Mouse (Mus musculus) intestine, embryonic 15.5 days (tissue): ENCODE results near the gene Tmem201. TPM values are rescaled to one million over a fixed set of nuclear protein-coding genes. Genes with fewer than 3 reads are reported as not detected.

ENCODE experiments used
- ATAC-seq: fragments of 200-750 bp; cut with Nextera tagmentation; 2 replicates; pipeline ENCODE4 v1.8.0; 2017; ENCODE audit warnings: moderate TSS enrichment, moderate library complexity
- H3K27ac ChIP-seq: fragments of 300-500 bp; sonication (generic); 2 replicates; pipeline ENCODE4 v1.5.1; 2015; ENCODE audit warnings: mild to moderate bottlenecking, inconsistent platforms
- H3K27me3 ChIP-seq: fragments of 300-500 bp; sonication (generic); replicated peaks from 2 replicates; pipeline ENCODE4 v1.6.1; 2015; ENCODE audit warnings: inconsistent platforms
- H3K36me3 ChIP-seq: fragments of 300-500 bp; sonication (generic); 2 replicates; pipeline ENCODE4 v1.6.1; 2015; ENCODE audit warnings: inconsistent platforms
- H3K4me1 ChIP-seq: fragments of 300-500 bp; sonication (generic); replicated peaks from 2 replicates; pipeline ENCODE4 v1.6.1; 2015; ENCODE audit warnings: inconsistent platforms
- H3K4me2 ChIP-seq: fragments of 300-500 bp; sonication (generic); replicated peaks from 2 replicates; pipeline ENCODE4 v1.6.1; 2015; ENCODE audit warnings: mild to moderate bottlenecking, inconsistent platforms
- H3K4me3 ChIP-seq: fragments of 300-500 bp; sonication (generic); replicated peaks from 2 replicates; pipeline ENCODE4 v1.5.1; 2015; ENCODE audit warnings: inconsistent platforms
- H3K9ac ChIP-seq: fragments of 300-500 bp; sonication (generic); 2 replicates; pipeline ENCODE4 v1.6.1; 2015; ENCODE audit warnings: inconsistent platforms
- H3K9me3 ChIP-seq: fragments of 300-500 bp; sonication (generic); 2 replicates; pipeline ENCODE4 v1.6.1; 2016; ENCODE audit warnings: inconsistent platforms
- WGBS: fragments of 180-500 bp; shearing (Covaris S2); methylation state at CpG from one replicate; pipeline ENCODE4 v1.1.7; 2015; 5-methylcytosine and 5-hydroxymethylcytosine counted together
- polyA plus RNA-seq: library from polyadenylated mRNA; unstranded; fragments of >200 nt; fragmentation: Nextera tagmentation; extraction: Ambion mirVana; gene quantifications from 2 replicates; pipeline ENCODE4 v1.2.1, GENCODE M21; 2015

Gene Tmem201
- polyA plus RNA-seq, 1 experiment from 2014 or later = 23.3 TPM

- Histone ChIP-seq H3K9me3 (no peaks in the 10 kb centered on the region), H3K36me3 (peaks cover 8% of the 10 kb centered on the region; the same call in 1 of the 2 replicates), H3K4me1 (peaks cover 17% of the 10 kb centered on the region), H3K27me3 (no peaks in the 10 kb centered on the region), H3K27ac (no peak overlapping the region), H3K9ac (no peak overlapping the region), H3K4me3 (no peak overlapping the region), H3K4me2 (no peak overlapping the region)
- ATAC-seq = no peak
- 85% methylated on average over 7 of the region's 7 CpGs for WGBS
Measured at GRCm38 (mm10) chr4:149740301-149740700, 2.5 kb upstream of the Tmem201 start.

GRCm38 (mm10) chr4:149739478-149739877 is 1.6 kb upstream of the Tmem201 start:
- Histone ChIP-seq H3K9ac (no peak overlapping the region), H3K9me3 (no peaks in the 10 kb centered on the region), H3K4me3 (no peak overlapping the region), H3K36me3 (peaks cover 8% of the 10 kb centered on the region; the same call in 1 of the 2 replicates), H3K27me3 (no peaks in the 10 kb centered on the region), H3K4me1 (peaks cover 24% of the 10 kb centered on the region), H3K27ac (no peak overlapping the region), H3K4me2 (no peak overlapping the region)
- WGBS = 78% methylated on average over 5 of the region's 5 CpGs
- no peak for ATAC-seq

- WGBS = 29% methylated on average over 4 of the region's 4 CpGs
- Histone ChIP-seq H3K4me2 (peak overlapping the region; percentile 87), H3K27ac (0 out of 2 replicates have a peak overlapping the region, but pooled peaks have one; percentile 81), H3K27me3 (no peaks in the 10 kb centered on the region), H3K9me3 (no peaks in the 10 kb centered on the region), H3K4me3 (peak overlapping the region; percentile 90), H3K4me1 (peaks cover 47% of the 10 kb centered on the region), H3K9ac (peak overlapping the region; percentile 87), H3K36me3 (0 out of 2 replicates have a peak, but pooled peaks cover under 1% of the 10 kb centered on the region)
- ATAC-seq = no peak
Measured at GRCm38 (mm10) chr4:149736581-149736980, 1.3 kb downstream of the Tmem201 start.

- no peak overlapping the region for H3K4me3 ChIP-seq
- peaks cover 9% of the 10 kb centered on the region for H3K36me3 ChIP-seq
- no peak for ATAC-seq
- no peaks in the 10 kb centered on the region for H3K9me3 ChIP-seq
- H3K4me1 ChIP-seq = peaks cover 54% of the 10 kb centered on the region
- H3K27me3 ChIP-seq = no peaks in the 10 kb centered on the region
- no peak overlapping the region for H3K27ac ChIP-seq
- 71% methylated on average over 5 of the region's 5 CpGs for WGBS
- 0 out of 2 replicates have a peak overlapping the region, but pooled peaks have one; percentile 6 for H3K9ac ChIP-seq
- no peak overlapping the region; the same call in 1 of the 2 replicates for H3K4me2 ChIP-seq
Measured at GRCm38 (mm10) chr4:149735624-149736250, 2.1 kb downstream of the Tmem201 start.

- Histone ChIP-seq H3K27ac (no peak overlapping the region), H3K4me2 (no peak overlapping the region), H3K9ac (no peak overlapping the region; the same call in 1 of the 2 replicates), H3K27me3 (no peaks in the 10 kb centered on the region), H3K36me3 (peaks cover 12% of the 10 kb centered on the region), H3K9me3 (no peaks in the 10 kb centered on the region), H3K4me1 (peaks cover 54% of the 10 kb centered on the region), H3K4me3 (no peak overlapping the region)
- 74% methylated on average over 10 of the region's 10 CpGs for WGBS
- no peak for ATAC-seq
Measured at GRCm38 (mm10) chr4:149734730-149735475, 2.9 kb downstream of the Tmem201 start.

- 82% methylated on average over 6 of the region's 6 CpGs for WGBS
- no peak overlapping the region for H3K4me3 ChIP-seq
- 0 out of 2 replicates have a peak overlapping the region, but pooled peaks have one; percentile 10 for H3K9ac ChIP-seq
- H3K27me3 ChIP-seq = no peaks in the 10 kb centered on the region
- H3K4me2 ChIP-seq = no peak overlapping the region
- H3K27ac ChIP-seq = peak overlapping the region; percentile 36; the same call in 1 of the 2 replicates
- H3K4me1 ChIP-seq = peaks cover 54% of the 10 kb centered on the region
- no peak for ATAC-seq
- H3K9me3 ChIP-seq = no peaks in the 10 kb centered on the region
- H3K36me3 ChIP-seq = peaks cover 19% of the 10 kb centered on the region
Measured at GRCm38 (mm10) chr4:149734246-149734645, 3.6 kb downstream of the Tmem201 start.

GRCm38 (mm10) chr4:149733748-149734147 is 4.1 kb downstream of the Tmem201 start:
- H3K4me2 ChIP-seq = no peak overlapping the region
- H3K4me3 ChIP-seq = no peak overlapping the region
- WGBS = 53% methylated on average over 6 of the region's 6 CpGs
- H3K9ac ChIP-seq = 0 out of 2 replicates have a peak overlapping the region, but pooled peaks have one; percentile 10
- peaks cover 20% of the 10 kb centered on the region for H3K36me3 ChIP-seq
- no peaks in the 10 kb centered on the region for H3K9me3 ChIP-seq
- no peak for ATAC-seq
- H3K4me1 ChIP-seq = peaks cover 54% of the 10 kb centered on the region
- peak overlapping the region; percentile 36; the same call in 1 of the 2 replicates for H3K27ac ChIP-seq
- H3K27me3 ChIP-seq = no peaks in the 10 kb centered on the region

- Histone ChIP-seq H3K27ac (no peak overlapping the region), H3K27me3 (no peaks in the 10 kb centered on the region), H3K9me3 (no peaks in the 10 kb centered on the region), H3K4me3 (no peak overlapping the region), H3K4me1 (peaks cover 54% of the 10 kb centered on the region), H3K4me2 (no peak overlapping the region), H3K9ac (no peak overlapping the region), H3K36me3 (peaks cover 21% of the 10 kb centered on the region)
- no peak for ATAC-seq
- 61% methylated on average over 10 of the region's 10 CpGs for WGBS
Measured at GRCm38 (mm10) chr4:149732800-149733199, 5.0 kb downstream of the Tmem201 start.

GRCm38 (mm10) chr4:149732313-149732712 is 5.5 kb downstream of the Tmem201 start:
- H3K9me3 ChIP-seq = no peaks in the 10 kb centered on the region

GRCm38 (mm10) chr4:149730827-149731226 is 7.0 kb downstream of the Tmem201 start:
- Histone ChIP-seq H3K9me3 (no peaks in the 10 kb centered on the region), H3K27ac (no peak overlapping the region), H3K4me1 (peaks cover 42% of the 10 kb centered on the region), H3K36me3 (peaks cover 36% of the 10 kb centered on the region), H3K27me3 (no peaks in the 10 kb centered on the region), H3K4me3 (no peak overlapping the region), H3K4me2 (no peak overlapping the region), H3K9ac (no peak overlapping the region)
- 45% methylated on average over 7 of the region's 7 CpGs for WGBS
- ATAC-seq = peak; percentile 66

More at GRCm38 (mm10) chr4:149732313-149732712, 5.5 kb downstream of the Tmem201 start:
- no peak for ATAC-seq
- peaks cover 23% of the 10 kb centered on the region for H3K36me3 ChIP-seq
- no peak overlapping the region for H3K4me2 ChIP-seq
- H3K27me3 ChIP-seq = no peaks in the 10 kb centered on the region
- H3K27ac ChIP-seq = no peak overlapping the region
- WGBS = 86% methylated on average over 3 of the region's 3 CpGs
- H3K4me1 ChIP-seq = peaks cover 54% of the 10 kb centered on the region
- no peak overlapping the region for H3K9ac ChIP-seq
- H3K4me3 ChIP-seq = no peak overlapping the region

- no peak overlapping the region for H3K4me3 ChIP-seq
- H3K4me2 ChIP-seq = no peak overlapping the region
- WGBS = 72% methylated on average over 8 of the region's 8 CpGs
- no peaks in the 10 kb centered on the region for H3K9me3 ChIP-seq
- H3K36me3 ChIP-seq = peaks cover 39% of the 10 kb centered on the region
- H3K27ac ChIP-seq = no peak overlapping the region
- peaks cover 24% of the 10 kb centered on the region for H3K4me1 ChIP-seq
- no peak for ATAC-seq
- no peak overlapping the region for H3K9ac ChIP-seq
- no peaks in the 10 kb centered on the region for H3K27me3 ChIP-seq
Measured at GRCm38 (mm10) chr4:149728810-149729209, 9.0 kb downstream of the Tmem201 start.

GRCm38 (mm10) chr4:149727636-149728035 is 10.2 kb downstream of the Tmem201 start:
- H3K4me2 ChIP-seq = no peak overlapping the region
- ATAC-seq = no peak
- no peak overlapping the region for H3K4me3 ChIP-seq
- H3K36me3 ChIP-seq = peaks cover 39% of the 10 kb centered on the region
- no peak overlapping the region for H3K27ac ChIP-seq
- H3K9me3 ChIP-seq = no peaks in the 10 kb centered on the region
- no peaks in the 10 kb centered on the region for H3K27me3 ChIP-seq
- H3K4me1 ChIP-seq = peaks cover 13% of the 10 kb centered on the region; the same call in 1 of the 2 replicates
- H3K9ac ChIP-seq = no peak overlapping the region
- WGBS = 98% methylated on average over 5 of the region's 5 CpGs
